Mouse (Mus musculus): ENCODE results near the gene Manbal. TPM values are rescaled to one million over a fixed set of nuclear protein-coding genes. Genes with fewer than 3 reads are reported as not detected.

Gene Manbal
- polyA plus RNA-seq (2014; fragmentation: Illumina TruSeq; extraction: RNeasy Lipid Tissue Mini Kit (QIAGEN cat#74804); ENCODE audit: insufficient read depth, low read depth, low replicate concordance), result 60.6 TPM

DNA sequence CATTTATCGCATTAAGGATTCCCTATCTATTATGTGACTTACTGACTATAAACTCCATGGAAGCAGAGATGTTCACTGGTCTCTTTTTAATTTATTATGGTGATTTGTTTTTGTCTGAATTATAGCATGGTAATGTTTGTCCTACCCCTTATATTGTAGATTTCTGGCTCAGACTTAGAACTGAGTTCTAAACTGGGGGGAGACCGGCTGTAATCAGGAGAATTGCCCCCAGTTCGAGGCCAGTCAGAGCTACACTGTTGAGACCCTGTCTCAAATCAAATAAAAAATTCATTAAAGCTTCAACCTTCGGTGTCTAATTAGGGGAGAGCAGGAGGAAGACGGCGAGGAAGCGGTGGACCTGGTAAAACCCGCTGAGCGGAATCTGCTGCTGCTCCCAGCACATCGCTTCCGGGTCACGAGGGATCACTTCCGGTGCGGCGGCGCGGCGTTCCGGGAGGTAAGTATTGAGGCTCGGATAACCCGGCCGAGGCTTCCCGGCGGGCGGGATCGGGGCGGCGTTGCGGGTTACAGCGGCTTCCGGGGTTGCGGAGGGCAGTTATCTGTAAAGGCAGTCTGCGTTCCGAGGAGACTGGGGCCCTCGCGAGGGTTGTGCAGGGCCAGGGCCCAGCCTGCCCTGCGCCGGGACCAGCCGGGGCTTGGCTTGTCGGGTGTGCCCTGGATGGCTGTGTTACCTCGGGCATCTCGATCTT lies at the start of gene Manbal:
Gene Manbal (plus strand): TSS at position 411 of the 710 bp plus-strand sequence.

DNA sequence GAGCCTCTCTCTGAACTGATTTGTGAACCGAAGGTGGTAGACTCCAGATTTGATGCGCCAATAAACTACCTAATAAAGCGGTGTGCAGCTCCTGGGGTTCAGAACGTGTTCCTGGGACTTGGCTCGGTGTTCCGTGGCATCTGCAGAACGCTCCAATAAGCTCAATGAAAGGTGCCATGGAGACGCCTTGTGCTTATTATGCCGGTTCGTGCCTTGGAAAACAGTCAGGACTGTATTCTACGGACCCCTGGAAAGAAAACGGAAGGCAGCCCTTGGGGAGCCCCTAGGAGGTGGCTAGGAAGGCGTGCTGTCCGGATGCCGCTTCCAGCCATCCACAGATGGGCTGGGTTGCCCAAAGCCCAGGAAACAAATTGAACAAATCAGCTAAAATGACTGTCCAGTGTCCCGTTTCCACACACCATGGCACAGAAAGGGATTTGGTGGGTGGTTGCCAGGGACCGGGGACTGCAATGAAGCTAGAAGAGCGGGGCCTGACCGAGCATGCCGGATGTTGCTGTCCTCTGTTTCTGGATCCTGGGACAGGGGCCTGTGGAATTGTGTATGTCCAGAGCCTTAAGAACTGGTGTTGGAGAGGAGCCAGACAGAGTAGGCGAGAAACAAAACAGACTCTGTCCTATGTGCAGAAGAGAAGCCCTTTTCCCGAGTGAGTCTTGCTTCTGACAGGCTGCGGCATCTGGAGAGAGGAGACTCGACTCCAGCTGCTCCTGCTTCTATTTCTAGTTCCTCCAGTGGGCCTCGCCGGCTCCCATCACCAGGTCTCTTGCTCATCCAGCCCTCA lies 19.8 kb upstream of the Manbal start, which contains the start of gene Ghrh:
Gene Ghrh (minus strand): TSS at position 146 of the 799 bp plus-strand sequence.

DNA sequence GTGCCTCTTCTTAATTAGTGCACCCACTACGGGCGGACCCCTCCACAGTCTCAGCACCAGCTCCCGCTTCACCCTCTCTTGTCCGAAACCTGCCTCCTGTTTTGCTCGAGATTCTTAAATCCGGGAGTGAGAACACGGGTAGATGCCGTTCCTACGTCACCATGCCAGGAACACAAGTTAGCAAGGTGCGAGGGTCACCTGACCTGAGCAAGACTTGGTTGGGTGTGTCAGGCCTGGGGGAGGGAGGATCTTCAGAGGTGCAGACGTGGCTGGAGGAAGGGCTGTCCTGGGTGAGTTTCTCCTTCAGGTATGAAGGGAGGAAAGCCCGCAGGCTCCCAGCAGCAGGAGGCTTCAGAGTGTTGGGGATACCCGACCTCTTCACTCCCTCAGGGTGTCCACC lies 50.8 kb downstream of the Manbal start, which contains the start of gene Src:
Gene Src (plus strand): TSS at position 239 of the 400 bp plus-strand sequence.

Other genes starting within 250 kb of the Manbal start
- gene Samhd1, start 232.3 kb upstream of the Manbal start, polyA plus RNA-seq (2014; fragmentation: Illumina TruSeq; extraction: RNeasy Lipid Tissue Mini Kit (QIAGEN cat#74804); ENCODE audit: insufficient read depth, low read depth, low replicate concordance), result 68.5 TPM
- 4.2 TPM for gene Rbl1, start 163.1 kb upstream of the Manbal start, polyA plus RNA-seq (2014; fragmentation: Illumina TruSeq; extraction: RNeasy Lipid Tissue Mini Kit (QIAGEN cat#74804); ENCODE audit: insufficient read depth, low read depth, low replicate concordance)
- 124 TPM for gene Rpn2, start 88.6 kb upstream of the Manbal start, polyA plus RNA-seq (2014; fragmentation: Illumina TruSeq; extraction: RNeasy Lipid Tissue Mini Kit (QIAGEN cat#74804); ENCODE audit: insufficient read depth, low read depth, low replicate concordance)
- not detected for gene Mroh8, start 88.0 kb upstream of the Manbal start, polyA plus RNA-seq (2014; fragmentation: Illumina TruSeq; extraction: RNeasy Lipid Tissue Mini Kit (QIAGEN cat#74804); ENCODE audit: insufficient read depth, low read depth, low replicate concordance)
- not detected for gene Ghrh, start 20.1 kb upstream of the Manbal start, polyA plus RNA-seq (2014; fragmentation: Illumina TruSeq; extraction: RNeasy Lipid Tissue Mini Kit (QIAGEN cat#74804); ENCODE audit: insufficient read depth, low read depth, low replicate concordance)
- gene Src, start 50.9 kb downstream of the Manbal start, polyA plus RNA-seq (2014; fragmentation: Illumina TruSeq; extraction: RNeasy Lipid Tissue Mini Kit (QIAGEN cat#74804); ENCODE audit: insufficient read depth, low read depth, low replicate concordance), result 20.5 TPM
- 29.1 TPM for gene Nnat, start 192.5 kb downstream of the Manbal start, polyA plus RNA-seq (2014; fragmentation: Illumina TruSeq; extraction: RNeasy Lipid Tissue Mini Kit (QIAGEN cat#74804); ENCODE audit: insufficient read depth, low read depth, low replicate concordance)
- gene Blcap, start 203.7 kb downstream of the Manbal start, polyA plus RNA-seq (2014; fragmentation: Illumina TruSeq; extraction: RNeasy Lipid Tissue Mini Kit (QIAGEN cat#74804); ENCODE audit: insufficient read depth, low read depth, low replicate concordance), result 28.6 TPM

Measured in lung, adult 10 weeks (tissue).